Mouse (Mus musculus): ENCODE data around the gene Kcnk4. TPM values are rescaled to one million over a fixed set of nuclear protein-coding genes. Genes with fewer than 3 reads are reported as not detected.

Kcnk4 gene
- polyA plus RNA-seq, 1 experiment from 2014 or later = 0.42 TPM

DNA sequence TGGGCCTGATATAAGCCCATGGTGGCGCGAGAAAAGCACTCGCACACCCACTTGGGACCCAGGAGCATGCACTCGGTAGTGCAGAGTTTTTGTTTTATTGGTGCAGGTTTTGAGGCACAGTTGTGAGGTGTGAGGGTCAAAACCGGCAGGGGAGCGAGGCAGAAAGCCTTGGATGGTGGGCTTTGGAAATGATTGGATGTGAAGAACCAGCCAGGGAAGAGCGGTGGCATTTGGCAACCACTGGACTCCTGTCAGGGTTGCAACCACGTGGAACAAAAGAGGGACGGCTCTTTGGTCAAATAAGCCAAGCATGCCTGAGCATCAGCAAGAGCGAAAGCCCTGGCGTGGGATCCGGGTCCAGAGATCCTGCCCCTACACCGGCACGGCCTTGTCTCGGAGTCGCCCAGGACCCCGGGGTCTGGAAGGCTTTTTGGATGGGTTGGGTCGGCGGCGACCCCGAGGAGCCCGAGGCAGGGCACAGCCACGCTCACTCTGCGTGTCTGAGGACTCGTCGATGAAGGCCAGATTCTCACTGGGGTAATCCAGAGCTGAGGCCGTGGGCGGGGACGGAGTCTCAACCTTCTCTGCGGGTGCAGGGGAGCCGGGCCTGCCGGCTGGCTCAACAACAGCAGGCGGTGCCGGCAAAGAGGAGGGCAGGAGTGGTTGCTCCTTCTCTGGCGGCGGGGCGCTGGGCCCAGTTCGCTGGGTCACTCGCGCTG is 8.5 kb downstream of the Kcnk4 start:
- H3K27ac ChIP-seq (ENCODE audit: low read length) = no peak overlapping the region
- H3K9ac ChIP-seq (replicated peaks; ENCODE audit: low read length) = no peak overlapping the region

GRCm38 (mm10) chr19:6925307-6925573 is 9.1 kb downstream of the Kcnk4 start, which contains the start of gene Catsperz:
Catsperz (minus strand) TSS chr19:6925380.
- no peak within 1 kb of the TSS for H3K27ac ChIP-seq (ENCODE audit: low read length)
- no peak within 1 kb of the TSS; the same call in 1 of the 2 replicates for H3K9ac ChIP-seq (replicated peaks; ENCODE audit: low read length)
- peaks cover 61% of the 10 kb centered on the region for H3K27me3 ChIP-seq (ENCODE audit: insufficient read depth, low read length)
- ATAC-seq (ENCODE audit: low FRiP score, low TSS enrichment) = no peak
- no peaks in the 10 kb centered on the region for H3K9me3 ChIP-seq (ENCODE audit: low read length)
- H3K36me3 ChIP-seq (ENCODE audit: insufficient read depth, low read length) = no peaks in the 10 kb centered on the region
- H3K4me2 ChIP-seq (replicated peaks; ENCODE audit: low read depth, low read length) = peak within 1 kb of the TSS; percentile 44
- WGBS = 2% methylated on average over 9 of the region's 9 CpGs
- H3K4me1 ChIP-seq (ENCODE audit: insufficient read depth, low read length) = peaks cover 23% of the 10 kb centered on the region
- peak within 1 kb of the TSS; percentile 31 for H3K4me3 ChIP-seq (ENCODE audit: low read length)

More for the DNA sequence above, 8.5 kb downstream of the Kcnk4 start:
- no peaks in the 10 kb centered on the region for H3K9me3 ChIP-seq (ENCODE audit: low read length)
- peak overlapping the region; percentile 44; the same call in 1 of the 2 replicates for H3K4me2 ChIP-seq (replicated peaks; ENCODE audit: low read depth, low read length)
- peaks cover 65% of the 10 kb centered on the region for H3K27me3 ChIP-seq (ENCODE audit: insufficient read depth, low read length)
- H3K4me1 ChIP-seq (ENCODE audit: insufficient read depth, low read length) = peaks cover 18% of the 10 kb centered on the region
- no peak for ATAC-seq (ENCODE audit: low FRiP score, low TSS enrichment)
- H3K36me3 ChIP-seq (ENCODE audit: insufficient read depth, low read length) = no peaks in the 10 kb centered on the region
- WGBS = 10% methylated on average over 40 of the region's 40 CpGs
- H3K4me3 ChIP-seq (ENCODE audit: low read length) = peak overlapping the region; percentile 31

DNA sequence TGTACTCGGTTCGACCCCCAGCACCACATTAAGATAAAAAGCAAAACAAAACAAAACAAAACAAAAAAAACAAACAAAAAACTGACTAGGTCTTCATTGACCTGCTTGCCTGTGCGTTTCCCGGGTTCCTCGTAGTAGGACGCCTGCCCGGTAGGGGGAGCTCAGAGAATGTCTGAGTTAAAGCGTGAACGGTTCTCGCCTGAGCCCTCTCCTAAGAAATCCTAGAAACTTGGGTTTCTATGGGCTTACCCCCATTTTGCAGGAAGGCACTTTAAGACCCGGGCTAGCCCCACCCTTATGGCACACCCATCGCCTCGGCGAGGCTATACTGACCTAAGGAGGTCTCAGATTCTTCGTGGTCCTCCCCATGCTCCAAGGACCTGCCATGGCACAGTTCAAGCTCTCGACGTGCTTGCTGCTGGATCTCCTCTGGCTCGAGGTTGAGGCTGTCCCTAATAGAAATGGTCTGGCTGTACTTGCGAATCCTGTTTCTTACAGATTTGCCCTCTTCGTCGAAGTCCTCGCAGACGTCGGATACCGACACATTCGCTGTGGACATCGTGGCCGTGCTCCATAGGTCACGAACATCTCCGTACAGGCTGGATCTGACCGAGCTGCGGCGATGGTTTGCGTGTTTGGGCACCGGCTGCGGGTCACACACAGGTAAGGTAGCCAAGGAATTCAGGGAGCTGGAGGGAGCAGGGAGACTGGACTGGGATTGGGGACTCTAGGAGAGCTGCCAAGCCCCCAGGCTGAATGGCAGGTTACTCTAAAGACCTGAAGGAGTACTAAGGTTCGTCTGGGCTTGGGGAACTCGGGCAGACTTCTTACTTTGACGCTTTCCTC is 9.6 kb downstream of the Kcnk4 start:
- H3K27ac ChIP-seq (ENCODE audit: low read length) = no peak overlapping the region
- H3K9ac ChIP-seq (replicated peaks; ENCODE audit: low read length) = no peak overlapping the region; the same call in 1 of the 2 replicates
- peaks cover 57% of the 10 kb centered on the region for H3K27me3 ChIP-seq (ENCODE audit: insufficient read depth, low read length)
- no peaks in the 10 kb centered on the region for H3K36me3 ChIP-seq (ENCODE audit: insufficient read depth, low read length)
- H3K4me3 ChIP-seq (ENCODE audit: low read length) = peak overlapping the region; percentile 31
- ATAC-seq (ENCODE audit: low FRiP score, low TSS enrichment) = no peak
- no peaks in the 10 kb centered on the region for H3K9me3 ChIP-seq (ENCODE audit: low read length)
- H3K4me1 ChIP-seq (ENCODE audit: insufficient read depth, low read length) = peaks cover 28% of the 10 kb centered on the region
- WGBS = 3% methylated on average over 39 of the region's 39 CpGs
- peak overlapping the region; percentile 44 for H3K4me2 ChIP-seq (replicated peaks; ENCODE audit: low read depth, low read length)

- H3K4me2 ChIP-seq (replicated peaks; ENCODE audit: low read depth, low read length) = peak overlapping the region; percentile 94; the same call in 1 of the 2 replicates
- H3K4me3 ChIP-seq (ENCODE audit: low read length) = peak overlapping the region; percentile 73; the same call in 1 of the 2 replicates
- no peaks in the 10 kb centered on the region for H3K9me3 ChIP-seq (ENCODE audit: low read length)
- no peak for ATAC-seq (ENCODE audit: low FRiP score, low TSS enrichment)
- H3K36me3 ChIP-seq (ENCODE audit: insufficient read depth, low read length) = no peaks in the 10 kb centered on the region
- peak overlapping the region; percentile 37; the same call in 1 of the 2 replicates for H3K9ac ChIP-seq (replicated peaks; ENCODE audit: low read length)
- no peak overlapping the region for H3K27ac ChIP-seq (ENCODE audit: low read length)
- peaks cover 30% of the 10 kb centered on the region for H3K4me1 ChIP-seq (ENCODE audit: insufficient read depth, low read length)
- H3K27me3 ChIP-seq (ENCODE audit: insufficient read depth, low read length) = peaks cover 46% of the 10 kb centered on the region
- 59% methylated on average over 6 of the region's 6 CpGs for WGBS
These were observed 11.2 kb downstream of the Kcnk4 start for GRCm38 (mm10) chr19:6922901-6923735.

DNA sequence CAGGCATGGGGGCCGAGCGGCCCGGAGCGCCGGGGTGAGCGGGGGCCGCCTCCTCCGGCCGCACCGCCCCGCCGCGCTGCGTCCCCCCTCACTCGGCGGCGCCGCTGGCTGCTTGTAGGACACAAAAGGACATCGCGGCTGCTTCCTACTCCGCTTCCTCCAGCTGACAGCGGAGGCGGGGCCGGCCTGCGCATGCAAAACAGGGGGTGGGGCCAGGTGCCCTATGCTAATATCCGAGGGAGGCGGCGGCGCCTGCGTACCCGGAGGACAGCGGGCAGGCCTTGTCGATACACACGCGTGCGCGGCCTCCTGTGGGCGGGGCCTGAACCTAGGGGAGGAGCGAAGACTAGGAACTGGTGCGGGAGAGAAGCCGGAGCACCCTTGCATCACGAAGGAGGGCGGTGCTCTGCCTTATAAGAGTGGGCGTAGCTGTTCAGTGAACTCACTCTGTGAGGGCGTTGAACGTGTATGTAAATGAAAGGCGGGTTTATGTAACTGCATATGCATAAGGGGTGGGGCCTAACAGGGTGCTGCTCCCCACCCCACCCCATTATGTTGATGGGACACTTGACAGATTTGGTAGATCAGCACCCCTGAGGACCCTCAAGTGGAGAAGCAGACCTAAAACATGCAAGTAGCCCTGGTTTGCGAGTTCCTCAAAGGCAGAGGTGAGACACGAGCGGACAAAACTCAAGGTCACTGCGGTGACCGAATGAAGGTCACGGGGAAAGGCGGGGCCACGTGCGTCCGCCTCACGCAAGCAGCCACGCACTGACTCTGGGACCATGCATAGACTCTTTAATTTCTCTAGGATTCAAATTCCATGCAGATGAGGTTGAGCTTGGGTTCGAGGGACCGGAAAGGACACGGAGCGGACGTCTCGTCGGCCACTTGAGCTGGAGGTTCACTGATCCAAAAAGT is 12.4 kb downstream of the Kcnk4 start, which contains the start of gene Esrra:
Gene Esrra (minus strand): TSS at position 167 of the 921 bp plus-strand sequence.
- H3K27me3 ChIP-seq (ENCODE audit: insufficient read depth, low read length) = peaks cover 34% of the 10 kb centered on the region
- H3K9ac ChIP-seq (replicated peaks; ENCODE audit: low read length) = peak within 1 kb of the TSS; percentile 85
- no peaks in the 10 kb centered on the region for H3K9me3 ChIP-seq (ENCODE audit: low read length)
- H3K4me3 ChIP-seq (ENCODE audit: low read length) = peak within 1 kb of the TSS; percentile 73
- WGBS = under 1% methylated on average over 66 of the region's 66 CpGs
- peak within 1 kb of the TSS; percentile 94 for H3K4me2 ChIP-seq (replicated peaks; ENCODE audit: low read depth, low read length)
- H3K4me1 ChIP-seq (ENCODE audit: insufficient read depth, low read length) = peaks cover 30% of the 10 kb centered on the region
- H3K36me3 ChIP-seq (ENCODE audit: insufficient read depth, low read length) = no peaks in the 10 kb centered on the region
- peak within 1 kb of the TSS; percentile 90 for H3K27ac ChIP-seq (ENCODE audit: low read length)
- ATAC-seq (ENCODE audit: low FRiP score, low TSS enrichment) = peak; percentile 95

DNA sequence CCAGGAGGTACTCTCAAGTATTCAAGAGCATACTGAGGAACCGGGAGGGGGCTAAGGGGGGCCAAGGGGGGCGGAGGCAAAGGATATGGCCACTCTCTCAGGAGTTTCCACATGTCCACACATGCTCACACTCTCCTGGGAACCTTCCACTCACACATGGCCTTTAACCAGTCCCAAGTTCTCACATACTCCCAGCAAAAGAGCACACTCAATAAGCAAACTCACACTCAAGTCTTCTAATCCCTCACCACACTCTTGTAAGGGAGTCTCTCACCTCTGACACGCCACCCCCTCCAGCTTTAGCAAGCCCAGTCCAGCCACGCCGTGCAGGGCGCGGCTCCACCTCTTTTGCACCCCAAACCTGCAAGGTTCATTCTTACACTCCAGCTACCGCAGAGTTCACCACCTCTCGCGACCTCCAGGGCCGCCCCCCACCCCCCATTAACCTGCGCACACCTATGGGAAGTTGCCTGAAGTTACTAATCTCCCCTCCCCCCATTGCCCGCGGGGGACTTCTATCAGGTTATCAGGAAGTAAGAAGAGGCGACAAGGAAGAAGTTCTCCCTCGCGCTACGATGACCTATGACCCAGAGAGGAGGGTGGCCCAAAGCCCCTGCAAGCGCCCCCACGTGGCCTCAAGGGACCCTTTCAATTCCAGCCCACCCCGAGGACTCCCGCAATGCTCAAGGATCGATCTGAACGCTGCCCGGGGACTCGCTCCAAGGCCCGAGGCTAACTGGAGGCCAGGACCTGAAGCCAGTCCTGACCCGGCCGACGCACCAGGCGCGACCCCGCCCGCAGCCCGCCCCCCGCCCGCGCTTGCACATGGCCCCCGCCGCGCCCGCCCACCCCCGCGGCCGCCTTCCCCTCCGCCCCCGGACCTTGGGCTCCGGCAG is 13.3 kb downstream of the Kcnk4 start:
- peak overlapping the region; percentile 94 for H3K4me2 ChIP-seq (replicated peaks; ENCODE audit: low read depth, low read length)
- WGBS = 1% methylated on average over 35 of the region's 48 CpGs
- H3K9me3 ChIP-seq (ENCODE audit: low read length) = no peaks in the 10 kb centered on the region
- no peaks in the 10 kb centered on the region for H3K36me3 ChIP-seq (ENCODE audit: insufficient read depth, low read length)
- H3K9ac ChIP-seq (replicated peaks; ENCODE audit: low read length) = peak overlapping the region; percentile 85
- peak; percentile 8; the same call in 1 of the 2 replicates for ATAC-seq (ENCODE audit: low FRiP score, low TSS enrichment)
- H3K27ac ChIP-seq (ENCODE audit: low read length) = peak overlapping the region; percentile 90
- peaks cover 25% of the 10 kb centered on the region for H3K27me3 ChIP-seq (ENCODE audit: insufficient read depth, low read length)
- peak overlapping the region; percentile 73 for H3K4me3 ChIP-seq (ENCODE audit: low read length)
- H3K4me1 ChIP-seq (ENCODE audit: insufficient read depth, low read length) = peaks cover 25% of the 10 kb centered on the region

GRCm38 (mm10) chr19:6919876-6920740 is 14.2 kb downstream of the Kcnk4 start:
- WGBS = 18% methylated on average over 8 of the region's 8 CpGs
- H3K4me3 ChIP-seq (ENCODE audit: low read length) = peak overlapping the region; percentile 73

More at GRCm38 (mm10) chr19:6919876-6920740, 14.2 kb downstream of the Kcnk4 start:
- ATAC-seq (ENCODE audit: low FRiP score, low TSS enrichment) = peak; percentile 17
- Histone ChIP-seq H3K4me2 (replicated peaks; ENCODE audit: low read depth, low read length) (peak overlapping the region; percentile 94), H3K36me3 (ENCODE audit: insufficient read depth, low read length) (no peaks in the 10 kb centered on the region), H3K27me3 (ENCODE audit: insufficient read depth, low read length) (peaks cover 16% of the 10 kb centered on the region), H3K27ac (ENCODE audit: low read length) (peak overlapping the region; percentile 90), H3K4me1 (ENCODE audit: insufficient read depth, low read length) (peaks cover 16% of the 10 kb centered on the region), H3K9me3 (ENCODE audit: low read length) (no peaks in the 10 kb centered on the region), H3K9ac (replicated peaks; ENCODE audit: low read length) (peak overlapping the region; percentile 85)
